Mouse (Mus musculus): ENCODE measurements around the gene Stab2.

Stab2 gene

GRCm38 (mm10) chr10:86824871-86825270 is 183.0 kb downstream of the Stab2 start:
- WGBS = 81% methylated on average over 14 of the region's 14 CpGs

GRCm38 (mm10) chr10:86824093-86824492 is 183.7 kb downstream of the Stab2 start:
- 86% methylated on average over 6 of the region's 6 CpGs for WGBS

GRCm38 (mm10) chr10:86821014-86821413 is 186.8 kb downstream of the Stab2 start:
- 75% methylated on average over 7 of the region's 7 CpGs for WGBS

- WGBS = 30% methylated on average over 8 of the region's 8 CpGs
Measured at GRCm38 (mm10) chr10:86819649-86820165, 188.1 kb downstream of the Stab2 start.

- 88% methylated on average over 7 of the region's 7 CpGs for WGBS
Measured at GRCm38 (mm10) chr10:86815133-86815532, 192.7 kb downstream of the Stab2 start.

- WGBS = 90% methylated on average over 19 of the region's 19 CpGs
Measured at GRCm38 (mm10) chr10:86814292-86815131, 193.3 kb downstream of the Stab2 start.

- WGBS = 88% methylated on average over 5 of the region's 5 CpGs
Measured at GRCm38 (mm10) chr10:86810612-86811011, 197.2 kb downstream of the Stab2 start.

- WGBS = 53% methylated on average over 9 of the region's 9 CpGs
Measured at GRCm38 (mm10) chr10:86810000-86810399, 197.8 kb downstream of the Stab2 start.

- 62% methylated on average over 15 of the region's 15 CpGs for WGBS
Measured at GRCm38 (mm10) chr10:86808013-86808758, 199.6 kb downstream of the Stab2 start.

- 96% methylated on average over 1 of the region's 1 CpGs for WGBS
Measured at GRCm38 (mm10) chr10:86807362-86807761, 200.5 kb downstream of the Stab2 start.

- 92% methylated on average over 5 of the region's 5 CpGs for WGBS
Measured at GRCm38 (mm10) chr10:86796073-86796741, 211.6 kb downstream of the Stab2 start.

- WGBS = 60% methylated on average over 9 of the region's 9 CpGs
Measured at GRCm38 (mm10) chr10:86794794-86795535, 212.9 kb downstream of the Stab2 start.

GRCm38 (mm10) chr10:86794196-86794595 is 213.6 kb downstream of the Stab2 start:
- WGBS = 63% methylated on average over 4 of the region's 4 CpGs

GRCm38 (mm10) chr10:86793509-86793951 is 214.3 kb downstream of the Stab2 start:
- WGBS = 65% methylated on average over 2 of the region's 2 CpGs

- WGBS = 86% methylated on average over 7 of the region's 7 CpGs
Measured at GRCm38 (mm10) chr10:86791507-86792184, 216.2 kb downstream of the Stab2 start.
